Mouse (Mus musculus) liver, embryonic 16.5 days (tissue): ENCODE measurements at regions not wholly inside any gene's neighbourhood (a gene's known extent, or its start where the extent isn't known, plus 50 kb on each side); places are given as distances from the start of the nearest gene placed in this dataset.

ENCODE experiments used
- ATAC-seq: fragments of 200-750 bp; cut with Nextera tagmentation; 2 replicates; pipeline ENCODE4 v1.8.0; 2017; ENCODE audit warnings: low read depth, mild to moderate bottlenecking, moderate number of reproducible peaks, moderate library complexity
- H3K27ac ChIP-seq: fragments of 300-500 bp; sonication (generic); 2 replicates; pipeline ENCODE4 v1.5.1; 2014; ENCODE audit warnings: mild to moderate bottlenecking, low read length
- H3K27me3 ChIP-seq: fragments of 300-500 bp; sonication (generic); 2 replicates; pipeline ENCODE4 v1.6.1; 2014; ENCODE audit warnings: low read depth, low read length, mixed read lengths; ENCODE audit not compliant: control insufficient read depth, insufficient read depth
- H3K36me3 ChIP-seq: fragments of 300-500 bp; sonication (generic); 2 replicates; pipeline ENCODE4 v1.6.1; 2014; ENCODE audit warnings: mild to moderate bottlenecking; ENCODE audit not compliant: control insufficient read depth, insufficient read depth
- H3K4me1 ChIP-seq: fragments of 300-500 bp; sonication (generic); 2 replicates; pipeline ENCODE4 v1.6.1; 2014; ENCODE audit warnings: low read depth, low read length, mixed read lengths; ENCODE audit not compliant: control insufficient read depth
- H3K4me2 ChIP-seq: fragments of 300-500 bp; sonication (generic); 2 replicates; pipeline ENCODE4 v1.6.1; 2014; ENCODE audit warnings: low read depth, low read length, mixed read lengths
- H3K4me3 ChIP-seq: fragments of 300-500 bp; sonication (generic); 2 replicates; pipeline ENCODE4 v1.5.1; 2014; ENCODE audit warnings: low read depth, mild to moderate bottlenecking, low read length
- H3K9ac ChIP-seq: fragments of 300-500 bp; sonication (generic); 2 replicates; pipeline ENCODE4 v1.6.1; 2014; ENCODE audit warnings: low read depth, low read length
- H3K9me3 ChIP-seq: fragments of 300-500 bp; sonication (generic); replicated peaks from 2 replicates; pipeline ENCODE4 v1.6.1; 2016; ENCODE audit warnings: low read length; ENCODE audit not compliant: control insufficient read depth
- WGBS: fragments of 180-500 bp; shearing (Covaris S2); extraction: QIAGEN DNeasy Blood & Tissue Kit; methylation state at CpG from one replicate; pipeline ENCODE4 v1.1.7; 2014; ENCODE audit not compliant: insufficient replicate concordance; 5-methylcytosine and 5-hydroxymethylcytosine counted together

DNA sequence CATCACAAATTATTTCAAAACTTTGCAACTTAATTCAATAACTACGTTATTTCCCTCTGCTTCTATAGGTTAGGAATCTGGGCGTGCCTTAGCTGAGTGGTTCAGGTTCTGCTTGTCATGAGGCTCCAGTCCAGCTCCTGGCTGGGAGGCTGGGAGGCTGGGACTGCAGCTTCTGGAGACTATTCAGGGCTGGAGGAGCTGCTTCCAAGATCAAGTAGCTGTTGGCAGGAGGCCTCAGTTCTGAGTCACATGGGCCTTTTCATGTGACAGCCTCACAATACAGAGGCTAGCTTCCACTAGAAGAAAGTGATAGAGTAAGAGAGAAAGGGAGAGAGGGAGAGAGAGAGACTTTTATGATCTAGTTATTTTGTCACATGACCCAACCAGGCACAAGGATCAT, 84.3 kb upstream of the Tsc22d2 start:
- no peak for ATAC-seq
- H3K36me3 ChIP-seq = no peaks in the 10 kb centered on the region
- WGBS = 63% methylated on average over 2 of the region's 2 CpGs
- no peaks in the 10 kb centered on the region for H3K9me3 ChIP-seq
- no peak overlapping the region for H3K9ac ChIP-seq
- no peaks in the 10 kb centered on the region; the same call in 1 of the 2 replicates for H3K4me1 ChIP-seq
- no peak overlapping the region for H3K4me3 ChIP-seq
- no peaks in the 10 kb centered on the region for H3K27me3 ChIP-seq
- no peak overlapping the region for H3K27ac ChIP-seq
- H3K4me2 ChIP-seq = no peak overlapping the region

DNA sequence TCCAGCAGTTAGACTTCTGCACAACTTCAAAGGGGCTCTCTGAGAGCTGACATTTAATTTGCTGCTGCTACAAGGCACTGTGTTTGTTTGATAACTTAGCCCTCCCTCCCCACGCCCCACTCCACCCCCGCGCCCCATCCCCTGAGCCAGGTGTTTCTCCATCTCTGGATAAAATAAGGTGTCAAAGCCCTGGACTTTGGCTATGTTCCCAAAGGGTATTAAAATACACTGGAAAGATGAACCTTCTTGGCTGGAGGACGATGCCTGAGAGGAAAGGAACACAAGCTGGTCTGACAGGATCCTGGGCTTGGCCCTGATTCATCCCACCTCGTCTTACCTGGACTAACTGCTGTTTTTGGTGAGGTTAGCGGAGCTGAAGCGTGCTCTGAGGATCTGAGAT, 80.5 kb upstream of the Tsc22d2 start:
- Histone ChIP-seq H3K9ac (no peak overlapping the region), H3K9me3 (no peaks in the 10 kb centered on the region), H3K36me3 (no peaks in the 10 kb centered on the region), H3K27ac (no peak overlapping the region), H3K4me3 (no peak overlapping the region), H3K4me2 (no peak overlapping the region), H3K4me1 (no peaks in the 10 kb centered on the region; the same call in 1 of the 2 replicates), H3K27me3 (no peaks in the 10 kb centered on the region)
- no peak for ATAC-seq
- 53% methylated on average over 7 of the region's 7 CpGs for WGBS

GRCm38 (mm10) chr3:58335277-58335676, 79.2 kb upstream of the Tsc22d2 start:
- Histone ChIP-seq H3K4me3 (no peak overlapping the region), H3K27me3 (no peaks in the 10 kb centered on the region), H3K27ac (no peak overlapping the region), H3K4me2 (no peak overlapping the region), H3K36me3 (no peaks in the 10 kb centered on the region), H3K4me1 (no peaks in the 10 kb centered on the region; the same call in 1 of the 2 replicates), H3K9ac (no peak overlapping the region), H3K9me3 (no peaks in the 10 kb centered on the region)
- no peak for ATAC-seq
- 66% methylated on average over 6 of the region's 6 CpGs for WGBS

DNA sequence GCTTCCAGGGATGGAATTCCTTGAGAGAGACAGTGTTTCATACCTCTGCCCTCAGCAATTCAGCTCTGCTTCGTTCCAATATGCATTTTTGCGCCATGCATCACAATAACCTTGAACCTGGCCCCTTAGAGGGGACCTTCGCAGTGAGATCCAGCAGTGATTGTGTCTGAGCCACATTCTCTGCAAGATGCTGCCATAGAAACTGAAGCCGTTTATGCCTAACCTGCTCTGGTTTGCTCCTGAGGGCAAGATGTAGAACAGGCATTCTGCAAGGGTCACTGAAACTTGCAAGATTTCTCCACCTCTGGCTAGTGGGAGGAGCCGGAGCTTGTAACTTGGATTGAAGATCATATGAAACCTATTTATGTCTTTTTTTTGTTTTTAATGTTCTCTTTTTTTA, 78.4 kb upstream of the Tsc22d2 start:
- H3K9me3 ChIP-seq = no peaks in the 10 kb centered on the region
- whole genome bisulfite sequencing = 59% methylated on average over 5 of the region's 5 CpGs
- no peak for ATAC-seq

GRCm38 (mm10) chr3:58336590-58336989, 77.9 kb upstream of the Tsc22d2 start:
- H3K9me3 ChIP-seq = no peaks in the 10 kb centered on the region
- WGBS = 71% methylated on average over 6 of the region's 6 CpGs
- no peaks in the 10 kb centered on the region for H3K27me3 ChIP-seq
- no peak overlapping the region for H3K27ac ChIP-seq
- no peak overlapping the region for H3K9ac ChIP-seq
- no peaks in the 10 kb centered on the region; the same call in 1 of the 2 replicates for H3K4me1 ChIP-seq
- no peak overlapping the region for H3K4me3 ChIP-seq
- no peak for ATAC-seq
- H3K36me3 ChIP-seq = no peaks in the 10 kb centered on the region
- H3K4me2 ChIP-seq = no peak overlapping the region

More for the DNA sequence above, 78.4 kb upstream of the Tsc22d2 start:
- H3K4me3 ChIP-seq = no peak overlapping the region
- H3K4me1 ChIP-seq = no peaks in the 10 kb centered on the region; the same call in 1 of the 2 replicates
- no peak overlapping the region for H3K4me2 ChIP-seq
- no peaks in the 10 kb centered on the region for H3K36me3 ChIP-seq
- H3K9ac ChIP-seq = no peak overlapping the region
- no peaks in the 10 kb centered on the region for H3K27me3 ChIP-seq
- no peak overlapping the region for H3K27ac ChIP-seq

DNA sequence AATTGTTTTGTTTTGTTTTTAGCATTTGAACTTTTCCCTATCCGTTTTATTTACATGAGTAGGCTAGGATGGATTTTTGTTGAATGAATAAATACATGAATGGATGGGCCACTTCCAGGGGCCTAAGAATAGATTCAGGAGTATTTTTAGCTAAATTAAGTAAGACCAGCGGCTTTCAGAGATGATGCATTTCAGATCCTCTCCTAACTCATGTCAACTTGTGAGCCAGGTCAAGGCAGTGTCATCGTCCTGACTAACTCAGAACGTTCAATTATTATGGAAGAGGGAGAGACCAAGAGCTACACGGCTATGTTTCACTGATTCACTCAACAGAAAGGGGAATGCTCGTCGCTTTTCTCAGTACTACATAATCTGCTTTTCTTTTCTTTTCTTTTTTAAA, 75.5 kb upstream of the Tsc22d2 start:
- WGBS = 61% methylated on average over 7 of the region's 7 CpGs
- no peak overlapping the region for H3K9ac ChIP-seq
- no peak overlapping the region for H3K4me3 ChIP-seq
- no peak for ATAC-seq
- H3K4me1 ChIP-seq = no peaks in the 10 kb centered on the region
- no peaks in the 10 kb centered on the region for H3K9me3 ChIP-seq
- no peak overlapping the region for H3K27ac ChIP-seq
- no peak overlapping the region for H3K4me2 ChIP-seq
- H3K36me3 ChIP-seq = no peaks in the 10 kb centered on the region
- no peaks in the 10 kb centered on the region for H3K27me3 ChIP-seq

GRCm38 (mm10) chr3:58342096-58342495, 72.4 kb upstream of the Tsc22d2 start:
- ATAC-seq = no peak
- no peaks in the 10 kb centered on the region for H3K36me3 ChIP-seq
- H3K27me3 ChIP-seq = no peaks in the 10 kb centered on the region
- no peak overlapping the region for H3K9ac ChIP-seq
- no peak overlapping the region for H3K27ac ChIP-seq
- no peak overlapping the region for H3K4me3 ChIP-seq
- H3K9me3 ChIP-seq = no peaks in the 10 kb centered on the region
- 74% methylated on average over 1 of the region's 1 CpGs for WGBS
- no peaks in the 10 kb centered on the region for H3K4me1 ChIP-seq
- no peak overlapping the region for H3K4me2 ChIP-seq

DNA sequence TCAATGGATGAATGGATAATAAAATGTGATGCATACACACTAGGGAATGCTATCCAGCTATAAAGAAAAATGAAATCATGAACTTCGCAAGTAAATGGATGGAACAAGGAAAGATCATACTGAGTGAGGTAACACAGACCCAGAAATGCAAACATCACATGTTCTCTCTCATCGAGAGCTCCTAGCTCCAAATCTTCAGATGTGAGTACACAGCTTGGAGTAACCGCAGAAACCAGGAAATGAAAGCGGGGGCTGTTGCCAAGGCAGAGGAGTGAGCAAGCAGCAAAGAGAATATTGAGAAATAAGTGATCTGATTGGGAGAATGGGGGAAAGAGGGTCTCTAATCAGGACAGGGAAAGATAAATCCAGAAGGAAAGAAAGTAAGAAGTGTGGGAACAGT, 52.0 kb upstream of the Tsc22d2 start:
- Histone ChIP-seq H3K9ac (no peak overlapping the region), H3K4me3 (no peak overlapping the region), H3K9me3 (no peaks in the 10 kb centered on the region), H3K4me2 (no peak overlapping the region), H3K4me1 (no peaks in the 10 kb centered on the region), H3K36me3 (no peaks in the 10 kb centered on the region), H3K27me3 (no peaks in the 10 kb centered on the region), H3K27ac (no peak overlapping the region)
- WGBS = 60% methylated on average over 4 of the region's 4 CpGs
- no peak for ATAC-seq

- H3K4me1 ChIP-seq = no peaks in the 10 kb centered on the region
- H3K9me3 ChIP-seq = no peaks in the 10 kb centered on the region
- no peak overlapping the region for H3K9ac ChIP-seq
- H3K36me3 ChIP-seq = no peaks in the 10 kb centered on the region
- no peak overlapping the region for H3K4me2 ChIP-seq
- H3K27me3 ChIP-seq = no peaks in the 10 kb centered on the region
- no peak for ATAC-seq
- H3K27ac ChIP-seq = no peak overlapping the region
- 28% methylated on average over 3 of the region's 3 CpGs for WGBS
- H3K4me3 ChIP-seq = no peak overlapping the region
Observed at GRCm38 (mm10) chr3:58364526-58364925, 50.0 kb upstream of the Tsc22d2 start.
